Mouse (Mus musculus) thymus, adult 2 months (tissue): ENCODE data around the gene Nme4. TPM values are rescaled to one million over a fixed set of nuclear protein-coding genes. Genes with fewer than 3 reads are reported as not detected.

Experiments used
- DNase-seq: peaks from one replicate; pipeline ENCODE4 v3.0.0; 2021
- H3K27ac ChIP-seq: fragments of 200-500 bp; 2 replicates; pipeline ENCODE4 v1.5.1; 2012; ENCODE audit warnings: low read length, control low read depth; ENCODE audit not compliant: control insufficient read depth, insufficient read depth
- H3K27me3 ChIP-seq: fragments of 200-500 bp; 2 replicates; pipeline ENCODE4 v1.6.1; 2012; ENCODE audit warnings: mild to moderate bottlenecking, low read length, moderate library complexity, mixed read lengths; ENCODE audit not compliant: control insufficient read depth, insufficient read depth
- H3K36me3 ChIP-seq: fragments of 200-500 bp; 2 replicates; pipeline ENCODE4 v1.6.1; 2012; ENCODE audit warnings: mild to moderate bottlenecking, low read length, moderate library complexity; ENCODE audit not compliant: control insufficient read depth, insufficient read depth
- H3K4me1 ChIP-seq: fragments of 200-500 bp; replicated peaks from 2 replicates; pipeline ENCODE4 v1.6.1; 2012; ENCODE audit warnings: low read length; ENCODE audit not compliant: control insufficient read depth, insufficient read depth
- H3K4me3 ChIP-seq: fragments of 200-500 bp; 2 replicates; pipeline ENCODE4 v1.5.1; 2012; ENCODE audit warnings: mild to moderate bottlenecking, low read length, control low read depth, moderate library complexity; ENCODE audit not compliant: control insufficient read depth, insufficient read depth
- CTCF ChIP-seq: fragments of 200-500 bp; IDR thresholded peaks from 2 replicates; pipeline ENCODE4 v1.5.1; 2012; ENCODE audit warnings: mild to moderate bottlenecking, control low read depth, low read length, moderate library complexity, borderline replicate concordance; ENCODE audit not compliant: control insufficient read depth, poor library complexity, insufficient read depth; ENCODE audit errors: extremely low read depth
- POLR2A ChIP-seq: fragments of 200-500 bp; IDR thresholded peaks from 2 replicates; pipeline ENCODE4 v1.6.1; 2012; ENCODE audit warnings: mild to moderate bottlenecking, low read length, control low read depth, moderate library complexity; ENCODE audit not compliant: control insufficient read depth, poor library complexity, insufficient read depth; ENCODE audit errors: extremely low read depth
- WGBS: fragments of 180-500 bp; shearing (Covaris S2); methylation state at CpG from one replicate; pipeline ENCODE4 v1.1.7; 2018; 5-methylcytosine and 5-hydroxymethylcytosine counted together
- polyA plus RNA-seq: library from polyadenylated mRNA; depleted of rRNA; stranded (reverse); fragments of >200 nt; gene quantifications from 2 replicates; pipeline ENCODE4 v1.2.3, GENCODE M21; 2012; rRNA removed

Nme4 gene
- polyA plus RNA-seq, 1 experiment, result 30.9 TPM

DNA sequence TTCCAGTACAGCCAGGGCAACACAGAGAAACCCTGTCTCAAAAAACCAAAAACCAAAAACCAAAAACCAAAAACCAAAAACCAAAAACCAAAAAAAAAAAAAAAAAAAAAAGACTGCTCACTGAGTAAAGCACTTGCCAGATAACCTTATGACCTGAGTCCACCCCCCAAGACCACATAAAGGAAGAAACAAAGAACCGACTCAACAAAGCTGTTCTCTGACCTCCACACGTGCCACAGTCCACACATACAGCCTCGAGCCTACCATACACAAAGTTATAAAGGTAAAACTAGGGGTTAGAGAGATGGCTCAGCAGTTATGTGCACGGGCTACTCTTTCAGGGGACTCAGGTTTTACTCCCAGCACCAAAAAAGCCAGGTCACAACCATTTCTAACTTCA is 42.7 kb downstream of the Nme4 start:
- Histone ChIP-seq H3K4me1 (peaks cover 5% of the 10 kb centered on the region), H3K4me3 (no peak overlapping the region), H3K27me3 (no peaks in the 10 kb centered on the region), H3K27ac (no peak overlapping the region), H3K36me3 (no peaks in the 10 kb centered on the region)
- TF ChIP-seq CTCF (no peak), POLR2A (no peak)
- DNase-seq, result no peak
- 61% methylated on average over 4 of the region's 4 CpGs for WGBS

DNA sequence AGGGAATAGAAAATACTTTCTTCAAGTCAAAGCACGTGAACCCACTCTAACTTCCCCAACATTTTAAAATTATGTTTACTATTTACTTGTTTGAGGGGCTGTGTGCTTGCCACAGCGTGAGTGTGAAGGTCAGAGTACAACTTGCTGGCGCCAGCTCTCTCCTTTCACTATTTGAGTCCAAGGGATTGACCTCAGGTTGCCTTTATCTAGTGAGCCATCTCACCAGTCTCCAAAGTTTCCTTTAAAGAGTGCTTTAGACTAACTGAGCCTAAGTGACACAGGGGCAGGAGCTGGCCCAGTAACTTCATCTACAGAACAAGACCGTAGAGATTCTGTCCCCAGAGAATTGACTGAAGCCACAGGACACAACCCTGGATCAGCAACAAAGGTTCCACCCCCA is 43.3 kb downstream of the Nme4 start:
- no peak for DNase-seq
- Histone ChIP-seq H3K36me3 (no peaks in the 10 kb centered on the region), H3K27me3 (no peaks in the 10 kb centered on the region), H3K27ac (no peak overlapping the region), H3K4me3 (no peak overlapping the region), H3K4me1 (peaks cover 5% of the 10 kb centered on the region)
- TF ChIP-seq CTCF, result no peak
- TF ChIP-seq POLR2A, result no peak
- WGBS, result 96% methylated on average over 4 of the region's 4 CpGs

GRCm38 (mm10) chr17:26048118-26048517 is 47.3 kb downstream of the Nme4 start:
- no peak overlapping the region for H3K4me3 ChIP-seq

GRCm38 (mm10) chr17:26046253-26046997 is 49.0 kb downstream of the Nme4 start:
- WGBS, result 89% methylated on average over 10 of the region's 10 CpGs

More at GRCm38 (mm10) chr17:26048118-26048517, 47.3 kb downstream of the Nme4 start:
- peaks cover 5% of the 10 kb centered on the region for H3K4me1 ChIP-seq
- no peaks in the 10 kb centered on the region for H3K27me3 ChIP-seq
- TF ChIP-seq POLR2A (no peak), CTCF (no peak)
- no peak overlapping the region; the same call in 1 of the 2 replicates for H3K27ac ChIP-seq
- DNase-seq, result no peak
- H3K36me3 ChIP-seq, result no peaks in the 10 kb centered on the region
- WGBS, result 57% methylated on average over 8 of the region's 8 CpGs

GRCm38 (mm10) chr17:26045285-26045684 is 50.1 kb downstream of the Nme4 start:
- Histone ChIP-seq H3K4me1 (peaks cover 5% of the 10 kb centered on the region), H3K36me3 (no peaks in the 10 kb centered on the region), H3K27me3 (no peaks in the 10 kb centered on the region), H3K27ac (no peak overlapping the region), H3K4me3 (no peak overlapping the region)
- 85% methylated on average over 4 of the region's 4 CpGs for WGBS
- DNase-seq, result no peak
- TF ChIP-seq CTCF, result no peak
- TF ChIP-seq POLR2A, result no peak

More at GRCm38 (mm10) chr17:26046253-26046997, 49.0 kb downstream of the Nme4 start:
- TF ChIP-seq CTCF (no peak), POLR2A (no peak)
- H3K27ac ChIP-seq, result no peak overlapping the region
- no peaks in the 10 kb centered on the region for H3K27me3 ChIP-seq
- peaks cover 5% of the 10 kb centered on the region for H3K4me1 ChIP-seq
- no peak for DNase-seq
- H3K36me3 ChIP-seq, result no peaks in the 10 kb centered on the region
- H3K4me3 ChIP-seq, result no peak overlapping the region

GRCm38 (mm10) chr17:26043249-26043636 is 52.2 kb downstream of the Nme4 start:
- Histone ChIP-seq H3K36me3 (no peaks in the 10 kb centered on the region), H3K4me1 (peaks cover 3% of the 10 kb centered on the region), H3K27ac (no peak overlapping the region), H3K27me3 (no peaks in the 10 kb centered on the region), H3K4me3 (no peak overlapping the region)
- no peak for DNase-seq
- TF ChIP-seq POLR2A (no peak), CTCF (no peak)
- 91% methylated on average over 5 of the region's 5 CpGs for WGBS

- no peaks in the 10 kb centered on the region for H3K27me3 ChIP-seq
- DNase-seq, result no peak
- no peaks in the 10 kb centered on the region for H3K4me1 ChIP-seq
- no peak overlapping the region for H3K27ac ChIP-seq
- 96% methylated on average over 13 of the region's 13 CpGs for WGBS
- H3K36me3 ChIP-seq, result no peaks in the 10 kb centered on the region
- no peak overlapping the region for H3K4me3 ChIP-seq
- TF ChIP-seq POLR2A (no peak), CTCF (no peak)
Measured at GRCm38 (mm10) chr17:26042599-26043248, 52.7 kb downstream of the Nme4 start.

Other genes starting within 250 kb of the Nme4 start
- 107 and 133 TPM in 2 replicates for gene Wdr90, start 234.1 kb downstream of the Nme4 start, polyA plus RNA-seq
- gene Mcrip2, start 226.8 kb downstream of the Nme4 start, polyA plus RNA-seq, result 52.1 and 54.6 TPM in 2 replicates
- 77.3 and 82.3 TPM in 2 replicates for gene Mettl26, start 220.5 kb downstream of the Nme4 start, polyA plus RNA-seq
- gene Wfikkn1, start 214.7 kb downstream of the Nme4 start, polyA plus RNA-seq, result 2.9 and 3.7 TPM in 2 replicates
- 43.5 and 57.6 TPM in 2 replicates for gene Rab40c, start 175.9 kb downstream of the Nme4 start, polyA plus RNA-seq
- gene Pigq, start 150.7 kb downstream of the Nme4 start, polyA plus RNA-seq, result 133 and 134 TPM in 2 replicates
- gene Nhlrc4, start 150.6 kb downstream of the Nme4 start, polyA plus RNA-seq, result 0.51 and 0.62 TPM in 2 replicates
- 0.06 and 0.19 TPM in 2 replicates for gene A930017K11Rik, start 143.0 kb downstream of the Nme4 start, polyA plus RNA-seq
- gene Capn15, start 109.8 kb downstream of the Nme4 start, polyA plus RNA-seq, result 80.7 and 82.6 TPM in 2 replicates
- 25.2 and 26.2 TPM in 2 replicates for gene Rab11fip3, start 26.0 kb downstream of the Nme4 start, polyA plus RNA-seq
- 10.0 and 11.5 TPM in 2 replicates for gene Decr2, start 5.3 kb downstream of the Nme4 start, polyA plus RNA-seq
- 38.2 and 43.2 TPM in 2 replicates for gene Tmem8, start 17.7 kb upstream of the Nme4 start, polyA plus RNA-seq
- gene Mrpl28, start 27.9 kb upstream of the Nme4 start, polyA plus RNA-seq, result 80.0 and 82.6 TPM in 2 replicates
- gene Axin1, start 43.1 kb upstream of the Nme4 start, polyA plus RNA-seq, result 38.0 and 40.1 TPM in 2 replicates
- not detected in 2 replicates for gene Pdia2, start 103.5 kb upstream of the Nme4 start, polyA plus RNA-seq
- gene Rgs11, start 107.3 kb upstream of the Nme4 start, polyA plus RNA-seq, result 9.2 and 10.6 TPM in 2 replicates
- 0.77 and 1.0 TPM in 2 replicates for gene Arhgdig, start 112.2 kb upstream of the Nme4 start, polyA plus RNA-seq
- 18.9 and 24.3 TPM in 2 replicates for gene Fam234a, start 148.6 kb upstream of the Nme4 start, polyA plus RNA-seq
- gene Luc7l, start 157.3 kb upstream of the Nme4 start, polyA plus RNA-seq, result 36.7 and 38.8 TPM in 2 replicates